26 mouse cellular contexts compared by ENCODE assay signal in the genomic region with DNA sequence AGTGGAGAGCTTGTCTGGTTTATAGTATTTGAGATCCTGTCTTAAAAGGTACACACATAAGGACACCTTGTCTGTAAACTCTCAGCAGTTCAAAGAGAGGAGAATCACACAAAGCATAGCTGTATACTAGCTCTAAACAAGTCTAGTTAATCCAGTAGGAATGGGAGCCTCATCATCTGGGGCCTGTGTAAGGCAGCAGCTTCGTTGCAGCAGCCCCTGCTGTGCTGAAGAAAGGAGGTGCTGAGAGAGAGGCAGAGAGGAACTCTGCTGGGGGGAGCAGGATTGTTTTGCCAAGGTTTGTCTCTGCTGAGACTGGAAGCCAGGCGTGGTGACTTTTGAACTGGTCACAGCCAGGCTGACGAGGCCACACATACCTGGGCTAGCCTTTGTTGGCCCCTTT.
DNase-seq lines count a peak whose midpoint lies in the region; ATAC-seq lines count a peak whose summit lies in the region.
"Had no signal": no experiment of that assay in that cellular context is flagged by ENCODE, and none has a peak within 500 bp of the region (broad histone marks: within the 10 kb centered on the region; RNA-seq: fewer than 3 reads in every experiment).

No protein-coding gene starts in this region.

- peak; percentile 48 for DNase-seq in forebrain, embryonic 11.5 days (ENCODE audit: low spot score)
- no peak for DNase-seq in hindbrain, embryonic 11.5 days (ENCODE audit: low spot score)
- DNase-seq in midbrain, embryonic 14.5 days, result no peak
- DNase-seq: adrenal gland, adult 8-10 months; cerebellum, adult 18-20 months; cerebellum, postnatal 25 days; gastrocnemius, postnatal 14 days; heart, adult 18-20 months; heart, postnatal 36 days; kidney, adult 11 months; kidney, postnatal 4 days; lung, postnatal 4 days; right cerebral cortex, postnatal 4 days had no signal

- 5% methylated on average over 3 of the region's 3 CpGs for WGBS in forebrain, embryonic 11.5 days
- WGBS in forebrain, embryonic 12.5 days, result 12% methylated on average over 3 of the region's 3 CpGs
- 15% methylated on average over 3 of the region's 3 CpGs for WGBS in hindbrain, embryonic 11.5 days
- 11% methylated on average over 3 of the region's 3 CpGs for WGBS in hindbrain, embryonic 16.5 days
- WGBS in midbrain, embryonic 13.5 days, result 10% methylated on average over 3 of the region's 3 CpGs
- 6% methylated on average over 3 of the region's 3 CpGs for WGBS in midbrain, embryonic 14.5 days
- 28% methylated on average over 3 of the region's 3 CpGs for WGBS in embryonic facial prominence, embryonic 12.5 days

- H3K9me3 ChIP-seq in forebrain, embryonic 11.5 days (ENCODE audit: control insufficient read depth, low read length), result no peaks in the 10 kb centered on the region
- H3K9me3 ChIP-seq in forebrain, embryonic 12.5 days, result no peaks in the 10 kb centered on the region
- H3K9me3 ChIP-seq in hindbrain, embryonic 11.5 days (ENCODE audit: control insufficient read depth, low read length), result no peaks in the 10 kb centered on the region
- H3K9me3 ChIP-seq in hindbrain, embryonic 16.5 days (ENCODE audit: control insufficient read depth, low read length), result no peaks in the 10 kb centered on the region
- no peaks in the 10 kb centered on the region for H3K9me3 ChIP-seq in midbrain, embryonic 13.5 days
- no peaks in the 10 kb centered on the region for H3K9me3 ChIP-seq in midbrain, embryonic 14.5 days (ENCODE audit: control insufficient read depth, low read length)
- no peaks in the 10 kb centered on the region for H3K9me3 ChIP-seq in embryonic facial prominence, embryonic 12.5 days
- H3K9me3 ChIP-seq: heart, embryonic 13.5 days; kidney, embryonic 15.5 days; limb, embryonic 13.5 days; liver, embryonic 15.5 days; stomach, embryonic 15.5 days had no signal

- no peak overlapping the region for H3K9ac ChIP-seq in forebrain, embryonic 11.5 days (ENCODE audit: low read length)
- no peak overlapping the region for H3K9ac ChIP-seq in forebrain, embryonic 12.5 days
- H3K9ac ChIP-seq in hindbrain, embryonic 11.5 days (ENCODE audit: low read depth, low read length), result no peak overlapping the region
- H3K9ac ChIP-seq in hindbrain, embryonic 16.5 days (ENCODE audit: low read depth, low read length), result no peak overlapping the region
- no peak overlapping the region for H3K9ac ChIP-seq in midbrain, embryonic 13.5 days (replicated peaks)
- no peak overlapping the region for H3K9ac ChIP-seq in midbrain, embryonic 14.5 days (replicated peaks; ENCODE audit: low read length)
- no peak overlapping the region for H3K9ac ChIP-seq in embryonic facial prominence, embryonic 12.5 days
- H3K9ac ChIP-seq: heart, embryonic 13.5 days; kidney, embryonic 15.5 days; limb, embryonic 13.5 days; liver, embryonic 15.5 days; neural tube, embryonic 13.5 days; stomach, embryonic 15.5 days had no signal

- peaks cover 3% of the 10 kb centered on the region for H3K4me1 ChIP-seq in forebrain, embryonic 11.5 days (replicated peaks; ENCODE audit: control insufficient read depth, insufficient read depth, low read length)
- H3K4me1 ChIP-seq in forebrain, embryonic 12.5 days, result peaks cover 14% of the 10 kb centered on the region
- H3K4me1 ChIP-seq in hindbrain, embryonic 11.5 days (replicated peaks; ENCODE audit: control insufficient read depth, insufficient read depth, low read length), result no peaks in the 10 kb centered on the region; the same call in 1 of the 2 replicates
- H3K4me1 ChIP-seq in hindbrain, embryonic 16.5 days (ENCODE audit: control insufficient read depth, insufficient read depth, low read depth, low read length), result no peaks in the 10 kb centered on the region
- H3K4me1 ChIP-seq in midbrain, embryonic 13.5 days (replicated peaks), result no peaks in the 10 kb centered on the region; the same call in 1 of the 2 replicates
- no peaks in the 10 kb centered on the region for H3K4me1 ChIP-seq in midbrain, embryonic 14.5 days (ENCODE audit: control insufficient read depth, insufficient read depth, low read length)
- no peaks in the 10 kb centered on the region for H3K4me1 ChIP-seq in embryonic facial prominence, embryonic 12.5 days
- H3K4me1 ChIP-seq: heart, embryonic 13.5 days; limb, embryonic 13.5 days; stomach, embryonic 15.5 days had no signal

- no peak overlapping the region for H3K27ac ChIP-seq in forebrain, embryonic 11.5 days (ENCODE audit: low read depth, low read length)
- no peak overlapping the region for H3K27ac ChIP-seq in forebrain, embryonic 12.5 days
- H3K27ac ChIP-seq in hindbrain, embryonic 11.5 days (ENCODE audit: low read depth, low read length), result no peak overlapping the region
- no peak overlapping the region for H3K27ac ChIP-seq in hindbrain, embryonic 16.5 days (ENCODE audit: low read depth, low read length)
- no peak overlapping the region for H3K27ac ChIP-seq in midbrain, embryonic 13.5 days
- no peak overlapping the region for H3K27ac ChIP-seq in midbrain, embryonic 14.5 days (replicated peaks; ENCODE audit: low read depth, low read length)
- peak overlapping the region; percentile 30; the same call in 1 of the 2 replicates for H3K27ac ChIP-seq in embryonic facial prominence, embryonic 12.5 days
- H3K27ac ChIP-seq: heart, embryonic 13.5 days; hindbrain, postnatal 0 days; kidney, embryonic 15.5 days; limb, embryonic 13.5 days; liver, embryonic 15.5 days; neural tube, embryonic 13.5 days; stomach, embryonic 15.5 days had no signal

- no peak overlapping the region for H3K4me3 ChIP-seq in forebrain, embryonic 11.5 days (ENCODE audit: low read depth, low read length)
- H3K4me3 ChIP-seq in forebrain, embryonic 12.5 days (replicated peaks), result no peak overlapping the region
- H3K4me3 ChIP-seq in hindbrain, embryonic 11.5 days (ENCODE audit: low read depth, low read length), result no peak overlapping the region
- H3K4me3 ChIP-seq in hindbrain, embryonic 16.5 days (ENCODE audit: low read length), result no peak overlapping the region
- no peak overlapping the region for H3K4me3 ChIP-seq in midbrain, embryonic 13.5 days (replicated peaks)
- H3K4me3 ChIP-seq in midbrain, embryonic 14.5 days (replicated peaks; ENCODE audit: low read depth, low read length), result no peak overlapping the region
- H3K4me3 ChIP-seq in embryonic facial prominence, embryonic 12.5 days, result no peak overlapping the region
- H3K4me3 ChIP-seq: heart, embryonic 13.5 days; kidney, embryonic 15.5 days; limb, embryonic 13.5 days; liver, embryonic 15.5 days; neural tube, embryonic 13.5 days; stomach, embryonic 15.5 days had no signal

- ATAC-seq in forebrain, embryonic 11.5 days (replicated peaks; ENCODE audit: low FRiP score), result no peak
- no peak for ATAC-seq in forebrain, embryonic 12.5 days (ENCODE audit: low FRiP score)
- ATAC-seq in hindbrain, embryonic 11.5 days (ENCODE audit: low FRiP score), result 0 out of 2 replicates have a peak, but pooled peaks have one; percentile 27
- no peak for ATAC-seq in hindbrain, embryonic 16.5 days
- ATAC-seq in midbrain, embryonic 13.5 days, result 0 out of 2 replicates have a peak, but pooled peaks have one; percentile 20
- no peak for ATAC-seq in midbrain, embryonic 14.5 days (ENCODE audit: low FRiP score, low TSS enrichment)
- no peak for ATAC-seq in embryonic facial prominence, embryonic 12.5 days (ENCODE audit: insufficient number of reproducible peaks, insufficient read depth, low FRiP score, low TSS enrichment)
- ATAC-seq in activated CD4-positive, CD25-positive, alpha-beta regulatory T cell, adult 4 months, result no peak
- ATAC-seq: CD4-positive, CD25-positive, alpha-beta regulatory T cell, adult 4 months; hindbrain, postnatal 0 days had no signal

- H3K36me3 ChIP-seq in forebrain, embryonic 11.5 days (ENCODE audit: control insufficient read depth, insufficient read depth, low read length), result no peaks in the 10 kb centered on the region
- no peaks in the 10 kb centered on the region for H3K36me3 ChIP-seq in forebrain, embryonic 12.5 days (replicated peaks)
- no peaks in the 10 kb centered on the region for H3K36me3 ChIP-seq in hindbrain, embryonic 11.5 days (ENCODE audit: control insufficient read depth, insufficient read depth, low read length)
- H3K36me3 ChIP-seq in hindbrain, embryonic 16.5 days (ENCODE audit: control insufficient read depth, insufficient read depth, low read length), result peaks cover 6% of the 10 kb centered on the region; the same call in 1 of the 2 replicates
- peaks cover 3% of the 10 kb centered on the region; the same call in 1 of the 2 replicates for H3K36me3 ChIP-seq in midbrain, embryonic 13.5 days
- H3K36me3 ChIP-seq in midbrain, embryonic 14.5 days (ENCODE audit: control insufficient read depth, insufficient read depth, low read length), result peaks cover 10% of the 10 kb centered on the region; the same call in 1 of the 2 replicates
- H3K36me3 ChIP-seq in embryonic facial prominence, embryonic 12.5 days, result 0 out of 2 replicates have a peak, but pooled peaks cover 11% of the 10 kb centered on the region
- H3K36me3 ChIP-seq: limb, embryonic 13.5 days had no signal

- no peak overlapping the region for H3K4me2 ChIP-seq in forebrain, embryonic 11.5 days (ENCODE audit: low read depth, low read length, severe bottlenecking)
- no peak overlapping the region for H3K4me2 ChIP-seq in forebrain, embryonic 12.5 days
- no peak overlapping the region for H3K4me2 ChIP-seq in hindbrain, embryonic 11.5 days (replicated peaks; ENCODE audit: low read depth, low read length)
- H3K4me2 ChIP-seq in hindbrain, embryonic 16.5 days (ENCODE audit: low read length), result no peak overlapping the region
- H3K4me2 ChIP-seq in midbrain, embryonic 13.5 days (replicated peaks), result no peak overlapping the region
- no peak overlapping the region for H3K4me2 ChIP-seq in midbrain, embryonic 14.5 days (ENCODE audit: low read length)
- no peak overlapping the region for H3K4me2 ChIP-seq in embryonic facial prominence, embryonic 12.5 days (replicated peaks)
- H3K4me2 ChIP-seq: heart, embryonic 13.5 days; kidney, embryonic 15.5 days; limb, embryonic 13.5 days; liver, embryonic 15.5 days; neural tube, embryonic 13.5 days; stomach, embryonic 15.5 days had no signal

- H3K27me3 ChIP-seq in forebrain, embryonic 11.5 days (ENCODE audit: control insufficient read depth, insufficient read depth, low read length), result no peaks in the 10 kb centered on the region
- H3K27me3 ChIP-seq in forebrain, embryonic 12.5 days, result 0 out of 2 replicates have a peak, but pooled peaks cover 19% of the 10 kb centered on the region
- H3K27me3 ChIP-seq in hindbrain, embryonic 11.5 days (ENCODE audit: control insufficient read depth, insufficient read depth, low read length), result no peaks in the 10 kb centered on the region
- H3K27me3 ChIP-seq in hindbrain, embryonic 16.5 days (replicated peaks; ENCODE audit: control insufficient read depth, insufficient read depth, low read length), result no peaks in the 10 kb centered on the region
- peaks cover 4% of the 10 kb centered on the region for H3K27me3 ChIP-seq in midbrain, embryonic 13.5 days
- H3K27me3 ChIP-seq in midbrain, embryonic 14.5 days (ENCODE audit: control insufficient read depth, insufficient read depth, low read length), result no peaks in the 10 kb centered on the region
- H3K27me3 ChIP-seq in embryonic facial prominence, embryonic 12.5 days, result no peaks in the 10 kb centered on the region
- H3K27me3 ChIP-seq: heart, embryonic 13.5 days; kidney, embryonic 15.5 days; limb, embryonic 13.5 days; liver, embryonic 15.5 days; neural tube, embryonic 13.5 days; stomach, embryonic 15.5 days had no signal

Comparison
In these comparisons a context has a peak if more than half of its experiments do, and no peak if none do; other contexts are left out.
1. ATAC-seq: peak in hindbrain, embryonic 11.5 days (single experiment) and midbrain, embryonic 13.5 days (single experiment); none in forebrain, embryonic 11.5 days (single experiment), forebrain, embryonic 12.5 days (single experiment), hindbrain, embryonic 16.5 days (single experiment), midbrain, embryonic 14.5 days (single experiment), embryonic facial prominence, embryonic 12.5 days (single experiment) and activated CD4-positive, CD25-positive, alpha-beta regulatory T cell, adult 4 months (single experiment).